Comparison of ENCODE assay signal across 12 mouse cellular contexts in the genomic region with DNA sequence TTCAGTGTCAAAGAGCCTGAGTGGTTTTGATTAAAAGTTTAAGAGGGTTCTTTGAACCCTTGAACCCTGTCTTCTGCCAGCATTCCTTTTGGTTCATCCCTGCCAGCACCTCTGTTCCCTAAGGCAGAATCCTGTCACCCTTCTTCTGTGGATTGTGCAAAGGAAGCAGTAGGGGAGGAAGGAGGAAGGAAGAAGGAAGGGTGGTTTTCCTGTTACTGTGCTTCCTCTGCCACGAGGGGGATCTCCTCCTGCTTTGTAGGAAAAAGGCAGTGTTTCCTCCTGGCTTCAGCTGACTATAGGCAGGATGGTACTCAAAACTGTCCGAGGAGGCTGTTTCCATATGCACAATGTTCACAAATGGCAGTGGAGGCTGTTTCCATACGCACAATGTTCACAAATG. TPM values are rescaled to one million over a fixed set of nuclear protein-coding genes. Genes with fewer than 3 reads are reported as not detected.
DNase-seq lines count a peak whose midpoint lies in the region; ATAC-seq and TF ChIP-seq lines count a peak whose summit lies in the region.
"Had no signal": no experiment of that assay in that cellular context is flagged by ENCODE, and none has a peak within 500 bp of the region (broad histone marks: within the 10 kb centered on the region; RNA-seq: fewer than 3 reads in every experiment).

No protein-coding gene starts in this region.

- H3K4me1 ChIP-seq in heart, embryonic 15.5 days (replicated peaks): peaks cover 13% of the 10 kb centered on the region
- no peaks in the 10 kb centered on the region for H3K4me1 ChIP-seq in liver, adult 2 months (ENCODE audit: control insufficient read depth, insufficient read depth, low read length)
- H3K4me1 ChIP-seq in liver, embryonic 11.5 days (replicated peaks; ENCODE audit: control insufficient read depth, insufficient read depth, low read length): no peaks in the 10 kb centered on the region
- H3K4me1 ChIP-seq in embryonic facial prominence, embryonic 12.5 days: peaks cover 23% of the 10 kb centered on the region
- peaks cover 16% of the 10 kb centered on the region for H3K4me1 ChIP-seq in limb, embryonic 15.5 days

- H3K27ac ChIP-seq in heart, embryonic 15.5 days: peak overlapping the region; percentile 37
- 0 out of 2 replicates have a peak overlapping the region, but pooled peaks have one; percentile 40 for H3K27ac ChIP-seq in liver, adult 2 months (replicated peaks; ENCODE audit: insufficient read depth, low read depth, low read length)
- H3K27ac ChIP-seq in liver, embryonic 11.5 days (ENCODE audit: low read depth, low read length): no peak overlapping the region
- 0 out of 2 replicates have a peak overlapping the region, but pooled peaks have one; percentile 46 for H3K27ac ChIP-seq in embryonic facial prominence, embryonic 12.5 days
- 0 out of 2 replicates have a peak overlapping the region, but pooled peaks have one; percentile 11 for H3K27ac ChIP-seq in limb, embryonic 15.5 days
- H3K27ac ChIP-seq: lung, embryonic 15.5 days had no signal

- no peak for TF ChIP-seq CTCF in liver, adult 2 months (IDR thresholded peaks at IDR 0.05; ENCODE audit: low read depth, low read length)

- no peak for TF ChIP-seq POLR2A in liver, adult 2 months (IDR thresholded peaks at IDR 0.05; ENCODE audit: extremely low read depth, insufficient read depth, low read length)

- no peak overlapping the region for H3K4me3 ChIP-seq in heart, embryonic 15.5 days
- no peak overlapping the region for H3K4me3 ChIP-seq in liver, adult 2 months (ENCODE audit: insufficient read depth, low read depth, low read length)
- H3K4me3 ChIP-seq in liver, embryonic 11.5 days (ENCODE audit: low read depth, low read length): no peak overlapping the region
- H3K4me3 ChIP-seq in embryonic facial prominence, embryonic 12.5 days: no peak overlapping the region
- no peak overlapping the region for H3K4me3 ChIP-seq in limb, embryonic 15.5 days
- H3K4me3 ChIP-seq: lung, embryonic 15.5 days had no signal

- H3K9ac ChIP-seq in heart, embryonic 15.5 days: no peak overlapping the region
- H3K9ac ChIP-seq in liver, adult 2 months (ENCODE audit: low read depth, low read length): no peak overlapping the region
- H3K9ac ChIP-seq in liver, embryonic 11.5 days (ENCODE audit: low read depth, low read length): no peak overlapping the region
- H3K9ac ChIP-seq in embryonic facial prominence, embryonic 12.5 days: no peak overlapping the region
- no peak overlapping the region for H3K9ac ChIP-seq in limb, embryonic 15.5 days
- H3K9ac ChIP-seq: lung, embryonic 15.5 days had no signal

- no peaks in the 10 kb centered on the region for H3K9me3 ChIP-seq in heart, embryonic 15.5 days (replicated peaks)
- H3K9me3 ChIP-seq in liver, embryonic 11.5 days (ENCODE audit: control insufficient read depth, low read length): no peaks in the 10 kb centered on the region
- no peaks in the 10 kb centered on the region for H3K9me3 ChIP-seq in embryonic facial prominence, embryonic 12.5 days
- no peaks in the 10 kb centered on the region for H3K9me3 ChIP-seq in limb, embryonic 15.5 days
- H3K9me3 ChIP-seq: lung, embryonic 15.5 days had no signal

- no peak overlapping the region for H3K4me2 ChIP-seq in heart, embryonic 15.5 days
- no peak overlapping the region for H3K4me2 ChIP-seq in liver, embryonic 11.5 days
- no peak overlapping the region for H3K4me2 ChIP-seq in embryonic facial prominence, embryonic 12.5 days (replicated peaks)
- H3K4me2 ChIP-seq in limb, embryonic 15.5 days: no peak overlapping the region
- H3K4me2 ChIP-seq: lung, embryonic 15.5 days had no signal

- no peak for ATAC-seq in heart, embryonic 15.5 days (replicated peaks; ENCODE audit: insufficient number of reproducible peaks, insufficient read depth, low FRiP score, low read depth)
- ATAC-seq in liver, embryonic 11.5 days (replicated peaks; ENCODE audit: low FRiP score): no peak
- ATAC-seq in embryonic facial prominence, embryonic 12.5 days (ENCODE audit: insufficient number of reproducible peaks, insufficient read depth, low FRiP score, low TSS enrichment): no peak
- no peak for ATAC-seq in limb, embryonic 15.5 days (ENCODE audit: insufficient number of reproducible peaks, low FRiP score, low TSS enrichment, low read depth)
- no peak for ATAC-seq in activated CD4-positive, CD25-positive, alpha-beta regulatory T cell, adult 4 months
- ATAC-seq: inflammation-experienced regulatory T-cells, adult 6 months had no signal

- no peaks in the 10 kb centered on the region for H3K36me3 ChIP-seq in heart, embryonic 15.5 days
- no peaks in the 10 kb centered on the region; the same call in 1 of the 2 replicates for H3K36me3 ChIP-seq in liver, adult 2 months (ENCODE audit: control insufficient read depth, insufficient read depth, low read length)
- H3K36me3 ChIP-seq in liver, embryonic 11.5 days (ENCODE audit: control insufficient read depth, insufficient read depth, low read length): no peaks in the 10 kb centered on the region
- H3K36me3 ChIP-seq in embryonic facial prominence, embryonic 12.5 days: no peaks in the 10 kb centered on the region
- no peaks in the 10 kb centered on the region for H3K36me3 ChIP-seq in limb, embryonic 15.5 days
- H3K36me3 ChIP-seq: lung, embryonic 15.5 days had no signal

- WGBS in heart, embryonic 15.5 days: 62% methylated on average over 3 of the region's 3 CpGs
- 77% methylated on average over 3 of the region's 3 CpGs for WGBS in liver, adult 2 months
- WGBS in liver, embryonic 11.5 days: 62% methylated on average over 3 of the region's 3 CpGs
- 46% methylated on average over 3 of the region's 3 CpGs for WGBS in embryonic facial prominence, embryonic 12.5 days
- 59% methylated on average over 3 of the region's 3 CpGs for WGBS in limb, embryonic 15.5 days

- no peaks in the 10 kb centered on the region for H3K79me2 ChIP-seq in liver, adult 2 months (ENCODE audit: control insufficient read depth, insufficient read depth, low read length)

- H3K27me3 ChIP-seq in heart, embryonic 15.5 days: no peaks in the 10 kb centered on the region
- no peaks in the 10 kb centered on the region for H3K27me3 ChIP-seq in liver, adult 2 months (ENCODE audit: control insufficient read depth, insufficient read depth, low read length)
- no peaks in the 10 kb centered on the region for H3K27me3 ChIP-seq in liver, embryonic 11.5 days (replicated peaks; ENCODE audit: control insufficient read depth, insufficient read depth, low read length)
- H3K27me3 ChIP-seq in embryonic facial prominence, embryonic 12.5 days: no peaks in the 10 kb centered on the region
- no peaks in the 10 kb centered on the region for H3K27me3 ChIP-seq in limb, embryonic 15.5 days
- H3K27me3 ChIP-seq: lung, embryonic 15.5 days had no signal

- intact Hi-C loops in heart, postnatal 10 days (cut with DNase I): no loop called here

- DNase-seq in heart, postnatal 10 days: no peak
- DNase-seq in liver, adult 2 months (ENCODE audit: extremely low read depth, low read depth, low spot score): peak; percentile 22
- no peak for DNase-seq in liver, embryonic 11.5 days (ENCODE audit: low spot score)
- no peak for DNase-seq in right cerebral cortex, adult 18-20 months
- DNase-seq: adrenal gland, adult 2 months; thymus, adult 18-20 months had no signal

RNA-seq across cellular contexts. Expression of gene Mrps27, which starts 50.1 kb away (rescaled TPM):
- polyA plus RNA-seq in heart, embryonic 15.5 days (2015; fragmentation: Nextera tagmentation; extraction: Ambion mirVana): 77.5 and 78.5 TPM in 2 replicates
- 10 to 100 TPM; 43.8 to 47.1 TPM for total RNA-seq in heart, postnatal 10 days (2021)
- total RNA-seq in liver, adult 2 months (2014; rRNA removed): 19.3 and 19.8 TPM in 2 replicates
- 15.9 and 24.1 TPM in 2 replicates for polyA plus RNA-seq in liver, adult 2 months (2012; rRNA removed)
- polyA plus RNA-seq in liver, embryonic 11.5 days (2014; fragmentation: Nextera tagmentation; extraction: Ambion mirVana): 67.4 and 71.9 TPM in 2 replicates
- polyA plus RNA-seq in embryonic facial prominence, embryonic 12.5 days (2016; fragmentation: Nextera tagmentation; extraction: Ambion mirVana): 63.2 and 64.2 TPM in 2 replicates
- 50.2 and 52.0 TPM in 2 replicates for polyA plus RNA-seq in limb, embryonic 15.5 days (2015; fragmentation: Nextera tagmentation; extraction: Ambion mirVana)
- 10 to 100 TPM; 18.5 to 23.3 TPM for polyA plus RNA-seq in activated CD4-positive, CD25-positive, alpha-beta regulatory T cell, adult 4 months (2017; shearing (Covaris generic))

RNA-seq across cellular contexts. Expression of gene Ptcd2, which starts 50.2 kb away (rescaled TPM):
- 63.9 and 71.8 TPM in 2 replicates for polyA plus RNA-seq in heart, embryonic 15.5 days (2015; fragmentation: Nextera tagmentation; extraction: Ambion mirVana)
- 10 to 100 TPM; 38.8 to 43.6 TPM for total RNA-seq in heart, postnatal 10 days (2021)
- 30.3 and 35.6 TPM in 2 replicates for total RNA-seq in liver, adult 2 months (2014; rRNA removed)
- polyA plus RNA-seq in liver, adult 2 months (2012; rRNA removed): 16.4 and 17.4 TPM in 2 replicates
- 73.1 and 76.6 TPM in 2 replicates for polyA plus RNA-seq in liver, embryonic 11.5 days (2014; fragmentation: Nextera tagmentation; extraction: Ambion mirVana)
- 46.4 and 47.9 TPM in 2 replicates for polyA plus RNA-seq in embryonic facial prominence, embryonic 12.5 days (2016; fragmentation: Nextera tagmentation; extraction: Ambion mirVana)
- 40.3 and 41.7 TPM in 2 replicates for polyA plus RNA-seq in limb, embryonic 15.5 days (2015; fragmentation: Nextera tagmentation; extraction: Ambion mirVana)
- 10 to 100 TPM; 59.4 to 61.3 TPM for polyA plus RNA-seq in activated CD4-positive, CD25-positive, alpha-beta regulatory T cell, adult 4 months (2017; shearing (Covaris generic))
